Mouse (Mus musculus) 3134 (cell line): ENCODE data around the gene Gm49388.
"Not testable (repeated sequence)": the region's sequence is repeated elsewhere in the genome, so short reads cannot be mapped to it uniquely, and the experiment has no call there.

Experiments
- DNase-seq: peaks from one replicate; pipeline ENCODE4 v3.0.0-alpha.2; 2011; ENCODE audit warnings: low spot score; ENCODE audit not compliant: insufficient read length; ENCODE audit errors: extremely low read depth

Gm49388 gene

GRCm38 (mm10) chr7:127835550-127835949 lies 50.1 kb downstream of the Gm49388 start:
- no peak for DNase-seq

- no peak for DNase-seq
Measured at GRCm38 (mm10) chr7:127837473-127837872, 52.1 kb downstream of the Gm49388 start.

- DNase-seq = not testable (repeated sequence)
Measured at GRCm38 (mm10) chr7:127837878-127838277, 52.5 kb downstream of the Gm49388 start.

GRCm38 (mm10) chr7:127840031-127840430 lies 54.6 kb downstream of the Gm49388 start:
- not testable (repeated sequence) for DNase-seq

- no peak for DNase-seq
Measured at GRCm38 (mm10) chr7:127840886-127841285, 55.5 kb downstream of the Gm49388 start.

DNA sequence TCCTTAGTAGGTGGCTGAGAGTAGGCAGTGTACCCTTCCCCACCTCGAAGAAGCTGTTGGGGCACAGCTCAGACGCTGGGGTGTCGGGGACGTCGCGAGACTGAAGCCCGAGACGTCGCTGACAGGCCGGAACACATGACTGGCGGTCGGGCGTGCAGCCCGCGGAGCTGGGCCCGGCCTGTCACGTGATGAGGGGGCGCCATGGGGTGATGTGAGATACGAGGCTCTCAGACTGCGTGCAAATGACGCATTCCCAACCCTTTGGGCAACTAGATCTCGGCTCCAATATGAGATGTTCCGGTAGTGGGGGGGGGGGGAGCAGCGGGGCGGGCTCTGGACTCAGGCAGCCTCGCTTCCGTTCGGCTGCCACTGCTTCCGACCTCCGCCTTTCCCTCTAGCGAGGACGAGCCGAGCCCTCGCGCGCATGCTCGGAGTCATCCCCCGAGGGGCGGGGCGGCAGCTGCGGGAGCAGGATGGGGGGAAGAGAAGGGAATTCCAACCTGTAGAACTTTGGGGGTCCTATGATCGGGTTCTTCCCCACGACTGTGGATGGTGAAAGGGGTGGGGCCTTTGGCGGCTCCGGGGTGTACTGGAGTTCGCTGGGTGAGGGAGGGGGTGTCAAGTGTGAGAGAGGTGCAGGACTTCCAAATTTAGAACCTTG lies 56.1 kb downstream of the Gm49388 start:
- peak; percentile 94 for DNase-seq

DNA sequence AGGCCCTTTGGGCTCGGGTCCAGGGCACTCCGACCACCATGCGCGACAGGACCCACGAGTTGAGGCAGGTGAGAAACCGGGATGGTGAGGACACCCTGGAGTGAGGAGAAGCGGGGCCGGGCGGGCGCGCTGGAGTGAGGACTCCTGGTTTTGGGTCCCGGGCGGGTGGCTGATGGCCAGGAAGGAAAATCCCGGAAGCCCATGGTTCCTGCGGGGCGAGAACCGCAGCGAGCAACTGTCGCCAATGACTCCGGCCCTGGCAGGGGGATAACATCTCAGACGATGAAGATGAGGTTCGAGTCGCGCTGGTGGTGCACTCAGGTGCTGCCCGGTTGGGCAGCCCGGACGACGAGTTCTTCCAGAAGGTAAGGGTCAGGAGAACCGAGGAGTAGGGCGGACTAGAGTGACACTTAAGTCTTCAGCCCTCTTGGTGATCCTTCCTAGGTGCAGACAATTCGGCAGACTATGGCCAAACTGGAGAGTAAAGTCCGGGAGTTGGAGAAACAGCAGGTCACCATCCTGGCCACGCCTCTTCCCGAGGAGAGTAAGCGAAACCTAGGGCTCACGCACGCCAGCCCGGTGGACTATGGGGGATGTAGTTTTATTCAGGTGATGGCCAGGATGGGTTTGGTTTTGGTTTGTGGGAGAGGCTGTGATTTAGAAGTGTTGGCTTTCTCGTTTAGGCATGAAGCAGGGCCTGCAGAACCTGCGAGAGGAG lies 56.8 kb downstream of the Gm49388 start:
- DNase-seq = peak; percentile 66

DNA sequence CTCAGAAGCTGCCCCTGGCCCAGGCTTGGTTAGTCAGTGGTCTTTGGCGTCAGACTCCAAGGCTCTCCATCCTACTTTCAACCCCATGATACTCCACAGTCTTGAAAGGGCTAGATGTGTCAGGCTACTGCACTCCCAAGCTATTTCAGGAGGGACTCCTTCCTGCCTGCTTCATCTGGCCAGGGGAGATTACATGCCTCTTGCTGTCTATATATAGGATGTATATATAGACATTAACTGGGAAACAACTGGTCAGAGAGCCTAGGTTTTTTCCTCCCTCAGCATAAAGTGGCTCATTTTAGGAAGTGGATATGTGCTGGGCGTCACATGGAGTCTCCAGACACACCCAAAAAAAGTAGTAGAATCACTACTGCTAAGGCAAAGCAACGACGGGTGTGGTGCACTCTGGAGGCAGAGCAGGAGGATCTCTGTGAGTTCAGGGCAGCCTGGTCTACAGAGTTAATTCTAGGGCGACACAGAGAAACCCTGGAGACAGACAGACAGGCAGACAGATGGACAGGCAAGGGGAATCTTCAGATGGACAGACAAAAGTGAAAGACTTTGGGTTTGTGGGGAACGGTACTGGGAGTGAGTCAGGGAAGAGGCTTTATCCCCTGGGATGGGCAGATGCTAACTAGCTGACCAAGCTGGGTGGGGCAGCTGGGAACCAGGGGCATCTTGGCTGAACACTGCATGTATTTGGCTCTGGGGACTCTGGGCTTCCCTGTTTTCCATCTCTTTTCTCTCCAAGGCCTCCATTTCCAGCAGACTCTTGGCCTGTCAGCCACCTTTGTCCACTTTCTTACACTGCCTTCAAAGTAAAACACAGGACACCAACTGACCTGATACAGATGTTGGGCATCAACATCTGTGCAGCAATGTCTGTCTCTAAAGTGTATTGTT lies 64.8 kb downstream of the Gm49388 start:
- peak; percentile 45 for DNase-seq

GRCm38 (mm10) chr7:127850906-127851305 lies 65.5 kb downstream of the Gm49388 start:
- peak; percentile 49 for DNase-seq
